Mouse (Mus musculus): ENCODE measurements around the gene Rln1. TPM values are rescaled to one million over a fixed set of nuclear protein-coding genes. Genes with fewer than 3 reads are reported as not detected.

Rln1 gene
- polyA plus RNA-seq, 1 experiment from 2014 or later, result 0.46 TPM

Other genes with a start within 250 kb of the Rln1 start
- gene Rcl1, start 233.3 kb downstream of the Rln1 start, polyA plus RNA-seq (2016; fragmentation: Nextera tagmentation; extraction: Ambion mirVana), result 62.9 TPM in 2 replicates
- 14.4 and 15.7 TPM in 2 replicates for gene Jak2, start 82.8 kb downstream of the Rln1 start, polyA plus RNA-seq (2016; fragmentation: Nextera tagmentation; extraction: Ambion mirVana)
- gene Insl6, start 9.3 kb downstream of the Rln1 start, polyA plus RNA-seq (2016; fragmentation: Nextera tagmentation; extraction: Ambion mirVana), result 3.9 and 9.0 TPM in 2 replicates
- gene Plgrkt, start 32.7 kb upstream of the Rln1 start, polyA plus RNA-seq (2016; fragmentation: Nextera tagmentation; extraction: Ambion mirVana), result 69.4 and 72.8 TPM in 2 replicates
- gene Cd274, start 32.8 kb upstream of the Rln1 start, polyA plus RNA-seq (2016; fragmentation: Nextera tagmentation; extraction: Ambion mirVana), result 0.14 and 0.32 TPM in 2 replicates
- gene Pdcd1lg2, start 76.2 kb upstream of the Rln1 start, polyA plus RNA-seq (2016; fragmentation: Nextera tagmentation; extraction: Ambion mirVana), result 0.15 TPM in 1 of 2 replicates, not detected in the other
- 30.6 and 31.4 TPM in 2 replicates for gene Ric1, start 187.6 kb upstream of the Rln1 start, polyA plus RNA-seq (2016; fragmentation: Nextera tagmentation; extraction: Ambion mirVana)